Mouse (Mus musculus) adrenal gland, postnatal 36 days (tissue): ENCODE data around the gene Flvcr1. TPM values are rescaled to one million over a fixed set of nuclear protein-coding genes. Genes with fewer than 3 reads are reported as not detected.

ENCODE experiments used
- DNase-seq, 2 experiments: peaks; one replicate each; pipeline ENCODE4 v3.0.0; 2021; ENCODE audit warnings: mixed read lengths in 1 of 2
- total RNA-seq, 2 experiments: library from RNA; stranded (reverse); gene quantifications; 2 replicates each; pipeline ENCODE4 v1.2.3; 2021

Flvcr1 gene
- total RNA-seq, 2 experiments from 2014 or later: 15.5 to 16.7 TPM

DNA sequence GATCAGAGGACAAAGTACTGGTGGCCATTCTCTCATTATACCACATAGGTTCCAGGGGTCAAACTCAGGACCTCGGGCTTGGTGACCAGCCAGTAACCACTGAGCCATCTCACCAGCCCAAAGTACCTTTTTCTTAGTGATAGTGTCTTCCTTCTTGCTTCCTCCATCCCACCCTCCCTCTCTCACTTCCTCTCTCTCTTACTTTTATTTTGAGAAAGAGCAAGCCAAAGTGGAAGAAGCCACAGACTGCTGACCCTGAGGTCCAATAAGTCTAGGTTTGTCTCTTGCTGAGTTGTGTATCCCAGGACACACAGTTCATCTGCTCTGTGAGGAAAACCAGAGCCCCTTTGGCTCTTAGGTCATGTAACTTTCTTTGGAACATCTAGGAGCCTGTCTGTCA, 45.5 kb downstream of the Flvcr1 start:
- DNase-seq: no peak

DNA sequence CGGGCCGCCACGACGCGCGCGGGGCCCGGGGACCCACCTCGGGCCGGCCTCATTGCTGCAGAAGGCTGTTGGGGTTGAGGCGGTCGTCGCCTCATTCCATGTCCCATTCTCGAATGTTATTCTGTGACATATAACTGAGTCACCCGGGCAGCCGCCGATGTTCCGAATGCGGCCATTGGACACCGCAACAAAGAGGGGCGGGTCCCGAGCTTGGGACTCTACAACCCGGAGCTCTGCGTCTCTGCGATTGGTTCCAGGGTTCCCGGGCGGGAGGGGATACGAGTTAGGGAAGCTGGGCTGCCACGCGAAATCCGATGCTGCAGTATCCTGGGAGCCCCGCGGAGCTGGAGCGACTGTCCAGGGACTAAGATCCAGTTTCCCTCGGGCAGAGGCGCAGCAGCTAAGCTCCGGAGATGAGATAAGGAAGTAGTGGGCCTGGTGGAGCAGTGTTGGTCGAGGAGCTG, 46.8 kb downstream of the Flvcr1 start, which contains the start of gene Vash2:
TSS of gene Vash2 (minus strand) at position 197 of the 464 bp plus-strand sequence.
- DNase-seq: peak; percentile 91 to 92

DNA sequence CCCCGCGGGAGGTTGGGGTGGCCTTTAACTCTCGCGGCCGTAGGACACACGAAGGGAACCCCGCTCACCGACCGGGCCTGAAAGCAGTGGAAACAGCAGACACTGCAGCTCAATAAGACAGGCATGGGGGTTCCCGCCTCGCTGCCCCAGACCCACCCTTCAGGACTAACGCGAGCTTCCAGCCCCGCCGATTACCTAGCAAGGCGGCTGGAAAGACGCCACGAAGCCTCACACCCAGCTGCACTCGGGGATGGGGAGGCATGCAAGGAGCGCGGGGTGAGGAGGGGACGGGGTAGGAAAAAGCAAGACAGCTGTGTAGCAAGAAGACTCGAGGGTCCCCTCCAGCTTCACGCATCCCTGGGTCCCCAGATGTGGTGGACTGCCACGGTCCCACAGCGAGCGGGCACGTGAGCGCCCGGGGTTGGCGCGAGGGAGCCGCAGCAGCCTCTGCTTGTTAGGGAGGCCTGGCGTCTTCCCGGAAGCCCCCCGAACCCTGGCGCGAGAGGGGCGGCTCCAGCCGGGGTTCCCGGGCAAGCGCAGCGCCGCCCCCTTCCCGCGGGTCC, 47.4 kb downstream of the Flvcr1 start:
- DNase-seq: peak in 1 of 2 experiments; percentile 14

DNA sequence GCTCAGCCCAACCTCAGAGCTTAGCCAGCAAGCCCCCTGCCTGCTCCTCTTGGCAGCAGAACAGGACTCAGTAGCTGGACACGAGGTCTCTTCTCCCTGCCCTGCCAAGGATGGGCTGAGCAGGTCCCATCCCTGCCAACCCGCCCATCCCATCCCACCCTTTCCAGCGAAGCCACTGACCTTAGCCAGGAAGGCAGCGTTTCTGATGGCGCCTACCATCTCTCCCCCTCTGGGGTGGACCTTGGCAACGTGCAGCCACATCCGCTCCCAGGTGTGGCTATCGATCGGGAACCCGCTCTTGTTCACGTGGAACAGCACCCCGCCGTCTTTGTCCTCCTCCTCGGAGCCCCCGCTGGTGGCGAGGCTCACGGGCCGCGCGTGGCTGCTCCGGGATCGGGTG, 48.0 kb downstream of the Flvcr1 start:
- no peak for DNase-seq

DNA sequence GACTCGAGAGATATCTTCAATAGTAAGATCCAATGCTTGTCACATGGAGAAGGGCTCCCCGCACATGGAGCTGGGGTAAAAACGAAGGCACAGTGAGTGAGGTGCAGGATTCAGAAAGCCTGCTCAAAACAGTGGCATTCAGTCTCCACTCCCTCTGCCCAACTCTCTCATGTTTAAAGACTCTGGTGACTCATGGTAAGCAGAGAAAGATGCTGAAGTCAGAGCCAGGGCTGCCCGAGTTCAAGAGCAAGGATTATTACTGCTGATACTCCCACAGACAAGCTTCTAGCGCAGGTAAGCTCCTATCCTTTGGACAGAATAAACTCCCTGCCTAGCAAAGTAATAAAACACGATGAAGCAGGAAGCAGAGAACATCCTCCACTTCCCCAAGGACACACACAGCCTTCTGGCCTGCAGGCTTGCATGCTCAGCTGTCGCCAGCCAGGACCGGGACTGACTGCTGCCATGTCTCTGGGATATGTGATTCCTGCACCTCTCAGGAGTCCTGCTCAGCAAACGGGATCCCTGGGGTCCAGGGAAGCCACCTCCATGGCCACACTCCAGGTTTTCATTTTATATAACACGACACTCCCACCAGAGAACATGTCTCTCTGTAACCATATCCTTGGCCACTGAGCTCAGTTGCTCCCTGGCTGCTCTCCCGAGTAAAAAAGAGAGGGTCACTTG, 48.9 kb downstream of the Flvcr1 start:
- peak in 1 of 2 experiments; percentile 12 for DNase-seq

DNA sequence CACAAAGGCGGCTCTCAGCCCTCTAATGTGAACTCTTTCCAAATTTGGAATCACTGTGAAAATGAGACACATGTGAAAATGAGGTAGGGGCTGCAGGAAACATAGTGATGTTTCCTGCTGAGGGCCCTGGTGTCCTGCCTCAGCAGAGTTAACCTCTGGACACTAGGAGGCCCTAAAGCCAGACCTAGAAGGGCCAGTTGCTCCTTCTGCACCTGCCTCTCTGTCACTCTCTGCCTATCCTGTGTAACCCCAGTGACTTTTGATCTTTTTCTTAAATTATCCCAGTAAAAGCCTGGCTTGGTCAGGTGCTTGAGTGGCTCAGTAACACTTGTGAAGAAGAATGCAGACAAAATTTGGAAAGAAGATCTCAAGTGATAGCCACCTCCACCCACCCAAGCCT, 51.1 kb downstream of the Flvcr1 start:
- no peak for DNase-seq

DNA sequence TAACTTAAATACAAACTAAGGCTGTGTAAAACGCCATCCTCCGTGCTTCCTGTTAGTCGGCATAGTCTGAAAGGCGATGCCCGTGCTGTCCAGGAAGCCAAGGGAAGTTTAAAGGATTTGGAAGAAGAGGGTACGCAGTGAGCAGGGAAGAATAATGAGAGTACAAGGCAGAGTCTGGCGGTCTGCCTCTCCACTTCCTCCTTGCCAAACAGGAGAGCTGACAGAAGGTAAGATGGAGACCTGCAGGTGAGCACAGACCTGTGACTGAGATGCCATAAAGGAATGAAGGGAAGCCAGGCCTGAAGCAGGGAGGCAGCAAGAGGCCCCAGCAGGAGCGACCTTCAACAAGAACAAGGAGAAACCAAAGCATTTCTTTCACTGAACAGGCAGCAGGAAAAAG, 51.8 kb downstream of the Flvcr1 start:
- DNase-seq: no peak

DNA sequence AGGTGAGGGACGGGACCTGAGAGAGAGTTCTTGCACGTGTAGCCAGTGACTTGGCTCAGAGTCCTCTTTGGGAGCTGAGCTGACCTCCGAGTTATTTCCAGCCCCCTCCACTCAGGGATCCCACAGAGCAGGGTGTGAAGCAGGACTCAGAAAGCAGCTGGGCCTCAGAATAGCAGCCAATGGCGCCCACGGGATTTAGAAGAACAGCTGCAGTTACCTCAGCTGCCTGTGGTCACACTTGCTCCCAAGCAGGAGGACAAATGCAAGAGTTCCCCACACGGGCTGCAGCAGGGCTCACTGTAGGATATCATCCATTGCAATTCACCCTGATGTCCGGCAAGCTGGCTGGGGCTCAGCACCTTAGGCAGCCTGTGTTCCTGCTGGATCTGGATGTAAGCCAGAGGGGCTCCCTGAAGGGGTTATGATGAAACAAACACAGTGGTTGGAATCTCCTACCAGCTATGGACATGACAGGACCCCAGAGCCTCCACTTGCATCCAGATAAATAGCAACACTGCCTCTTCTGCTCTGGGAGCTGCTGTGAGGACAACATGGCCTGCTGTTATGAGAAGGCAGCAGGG, 53.3 kb downstream of the Flvcr1 start:
- no peak for DNase-seq

DNA sequence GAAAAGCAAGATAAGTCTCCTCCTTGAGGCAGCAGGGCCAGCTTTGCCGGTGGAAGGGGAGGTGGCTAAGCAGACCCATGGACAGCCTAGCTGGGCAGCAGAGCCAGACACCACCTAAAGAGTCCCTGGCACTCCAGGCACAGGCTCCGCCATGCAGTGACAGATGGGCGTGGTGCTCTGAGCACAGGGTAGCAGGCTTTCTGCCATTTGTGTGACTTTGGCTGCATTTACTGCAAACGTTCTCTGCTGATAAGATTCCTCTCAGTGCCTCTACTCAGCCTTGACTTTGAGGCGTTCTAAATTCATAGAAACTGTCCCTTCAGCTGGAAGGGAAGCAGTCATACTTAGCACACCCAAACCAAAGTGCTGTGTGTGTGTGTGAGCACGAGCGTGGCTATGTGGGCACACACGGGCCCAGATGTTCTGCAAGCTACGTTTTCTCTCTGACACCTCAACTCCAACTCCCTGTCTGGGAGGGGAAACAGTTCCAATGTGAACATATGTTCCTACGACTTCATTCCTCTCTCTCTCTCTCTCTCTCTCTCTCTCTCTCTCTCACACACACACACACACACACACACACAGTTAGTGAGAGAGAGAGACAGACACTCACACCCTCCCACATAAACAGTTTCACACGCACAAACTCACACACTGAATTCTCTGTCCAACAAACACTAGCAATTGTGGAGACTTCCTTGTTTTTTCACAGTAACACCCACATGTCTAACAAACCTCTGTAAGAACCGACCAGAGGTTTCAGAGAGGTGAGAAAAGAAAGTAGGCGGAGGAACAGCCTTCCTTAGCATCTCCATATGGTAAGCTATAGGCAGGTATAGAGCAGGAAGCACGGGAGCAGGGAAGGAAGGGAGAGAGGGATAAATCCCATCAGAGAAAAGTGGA, 54.0 kb downstream of the Flvcr1 start:
- DNase-seq: no peak

DNA sequence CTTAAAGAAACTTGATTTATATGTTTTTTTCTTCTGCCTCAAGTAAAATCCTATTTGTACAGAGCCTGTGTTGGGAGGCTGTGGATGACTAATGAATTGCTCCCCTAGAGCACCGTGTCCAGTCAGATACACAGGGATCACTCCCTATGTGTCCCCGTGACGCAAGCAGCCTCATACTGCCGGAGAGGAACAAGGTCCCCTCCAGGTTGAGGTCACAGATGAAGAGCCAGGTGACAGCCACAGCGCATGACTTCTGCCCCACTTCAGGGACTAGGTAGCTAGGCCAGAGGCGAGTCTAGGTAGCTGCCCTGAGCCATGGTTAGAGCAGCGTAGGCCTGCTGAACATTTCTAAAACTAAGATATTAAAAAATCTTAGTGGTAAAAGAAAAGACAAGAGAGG, 57.9 kb downstream of the Flvcr1 start:
- no peak for DNase-seq

DNA sequence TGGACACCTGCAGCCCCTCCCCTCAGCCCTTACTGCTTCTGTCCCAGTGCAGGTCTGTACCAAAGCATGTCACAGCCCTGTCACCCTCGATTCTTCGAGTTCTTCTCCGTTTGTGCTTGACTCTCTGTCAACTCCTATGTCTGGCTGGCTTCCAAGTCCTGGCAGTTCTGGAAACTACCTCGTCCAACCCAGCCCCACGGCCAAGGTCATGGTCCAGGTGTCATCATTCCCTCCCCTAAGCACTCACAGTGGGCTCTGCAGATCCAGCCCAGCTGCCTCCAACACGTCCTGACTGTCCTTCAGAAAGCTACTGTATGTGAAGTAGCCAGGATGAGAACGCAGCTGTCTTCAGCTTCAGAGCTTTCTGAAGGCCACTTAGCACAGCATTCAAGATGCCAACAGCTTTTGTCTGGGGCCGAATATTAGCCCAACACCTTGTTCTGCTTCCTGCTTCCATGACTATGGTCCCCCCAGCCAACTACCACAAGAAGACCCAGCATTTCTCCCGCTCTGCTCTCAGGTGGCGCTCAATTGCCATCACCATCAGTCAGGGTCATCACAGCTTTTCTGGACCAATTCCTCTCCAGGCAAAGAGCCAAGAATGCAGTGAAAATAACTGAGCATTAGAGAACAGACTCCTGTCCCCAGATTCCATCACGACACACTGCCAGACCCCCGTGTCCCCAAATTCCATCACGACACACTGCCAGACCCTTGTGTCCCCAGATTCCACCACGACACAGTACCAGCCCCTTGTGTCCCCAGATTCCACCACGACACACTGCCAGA, 60.8 kb downstream of the Flvcr1 start:
- DNase-seq: peak in 1 of 2 experiments; percentile 19

DNA sequence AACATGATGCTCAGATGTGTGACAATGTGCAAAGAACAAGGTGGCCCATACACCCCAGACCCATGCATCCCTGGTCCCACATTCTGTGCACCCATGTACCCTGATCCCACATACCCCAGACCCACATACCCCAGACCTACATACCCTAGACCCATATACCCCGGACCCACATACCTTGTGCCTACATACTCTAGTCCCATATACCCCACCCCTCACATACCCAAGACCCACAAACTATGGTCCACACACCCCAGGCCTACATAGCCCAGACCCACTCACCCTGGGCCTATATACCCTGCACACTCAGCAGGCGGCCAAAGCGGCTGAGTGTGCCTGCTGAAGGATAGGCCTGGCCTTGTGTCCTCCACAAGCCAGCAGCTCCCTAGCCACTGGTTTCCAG, 63.2 kb downstream of the Flvcr1 start:
- DNase-seq: no peak

DNA sequence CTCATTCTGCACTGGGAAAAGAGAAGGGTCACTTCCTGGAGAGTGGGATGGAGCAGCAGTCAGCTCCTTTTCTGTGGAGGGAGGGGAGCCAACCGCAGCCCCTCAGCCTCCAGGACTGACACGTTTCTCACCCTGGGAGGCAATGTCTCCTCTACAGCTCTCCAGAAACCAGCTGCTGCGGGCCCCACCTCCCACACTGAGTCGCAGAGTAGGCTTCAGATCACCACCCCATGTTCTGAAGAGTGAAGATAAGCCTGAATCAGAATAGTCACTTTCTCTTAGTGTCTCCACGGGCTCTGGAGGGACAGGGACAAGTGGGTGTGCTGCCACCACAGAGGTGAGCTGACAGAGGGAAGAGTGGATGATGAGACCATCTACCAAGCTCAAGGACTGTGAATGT, 67.1 kb downstream of the Flvcr1 start:
- no peak for DNase-seq

Other genes with a start within 250 kb of the Flvcr1 start
- 10 to 100 TPM; 27.8 to 31.0 TPM for gene Rps6kc1, start 114.4 kb downstream of the Flvcr1 start, total RNA-seq
- gene Angel2, start 101.0 kb downstream of the Flvcr1 start, total RNA-seq: 10 to 100 TPM; 44.0 to 54.1 TPM
- under 1 TPM; 0.10 to 0.20 TPM for gene Vash2, start 46.9 kb downstream of the Flvcr1 start, total RNA-seq
- not detected for gene Spata45, start 10.5 kb upstream of the Flvcr1 start, total RNA-seq
- gene Tatdn3, start 36.8 kb upstream of the Flvcr1 start, total RNA-seq: 10 to 100 TPM; 13.0 to 20.0 TPM
- gene Nsl1, start 36.9 kb upstream of the Flvcr1 start, total RNA-seq: 1 to 10 TPM in 1 of 2 experiments, under 1 TPM in 1; 0.95 to 1.6 TPM
- gene Batf3, start 71.7 kb upstream of the Flvcr1 start, total RNA-seq: 1 to 10 TPM; 1.4 to 9.6 TPM
- not detected for gene Fam71a, start 138.7 kb upstream of the Flvcr1 start, total RNA-seq
- 10 to 100 TPM in 1 of 2 experiments, 1 to 10 TPM in 1; 4.2 to 11.0 TPM for gene Atf3, start 191.9 kb upstream of the Flvcr1 start, total RNA-seq